Mouse (Mus musculus) adrenal gland, postnatal 36 days (tissue): Measurements from ENCODE around the gene Bex3. TPM values are rescaled to one million over a fixed set of nuclear protein-coding genes. Genes with fewer than 3 reads are reported as not detected.
A peak's percentile ranks its signal among the peaks of the same experiment; 100 is the strongest.

Experiments used
- DNase-seq, 2 experiments: peaks; one replicate each; pipeline ENCODE4 v3.0.0; 2021; ENCODE audit warnings: mixed read lengths in 1 of 2
- total RNA-seq, 2 experiments: library from RNA; stranded (reverse); gene quantifications; 2 replicates each; pipeline ENCODE4 v1.2.3; 2021

Bex3 gene
- total RNA-seq, 2 experiments from 2014 or later, result 126 to 285 TPM

- DNase-seq, result peak; percentile 0 to 9
Observed at GRCm38 (mm10) chrX:136313303-136313702, 43.2 kb downstream of the Bex3 start.

- DNase-seq, result no peak
Observed at GRCm38 (mm10) chrX:136313792-136314564, 43.9 kb downstream of the Bex3 start.

GRCm38 (mm10) chrX:136319953-136320352 is 49.9 kb downstream of the Bex3 start:
- no peak for DNase-seq

Other genes with a start within 250 kb of the Bex3 start
- gene Arxes1, start 236.9 kb upstream of the Bex3 start, total RNA-seq, result 10 to 100 TPM in 1 of 2 experiments, 1 to 10 TPM in 1; 6.3 to 14.3 TPM
- 10 to 100 TPM; 17.6 to 23.5 TPM for gene Bex2, start 202.0 kb upstream of the Bex3 start, total RNA-seq
- gene Nxf3, start 185.0 kb upstream of the Bex3 start, total RNA-seq, result not detected
- 1 to 10 TPM; 8.3 to 9.5 TPM for gene Bex4, start 131.3 kb upstream of the Bex3 start, total RNA-seq
- 10 to 100 TPM; 53.8 to 56.6 TPM for gene Tceal8, start 97.9 kb upstream of the Bex3 start, total RNA-seq
- 1 to 10 TPM in 1 of 2 experiments, not detected in 1; 1.8 TPM for gene Tceal5, start 66.4 kb upstream of the Bex3 start, total RNA-seq
- gene Tceal7, start 55.5 kb upstream of the Bex3 start, total RNA-seq, result not detected
- 10 to 100 TPM in 1 of 2 experiments, 1 to 10 TPM in 1; 9.7 to 14.6 TPM for gene Bex1, start 54.7 kb upstream of the Bex3 start, total RNA-seq
- gene Tceal9, start 25.2 kb upstream of the Bex3 start, total RNA-seq, result 100 to 1,000 TPM; 373 to 421 TPM
- gene Kir3dl1, start 247.7 kb downstream of the Bex3 start, total RNA-seq, result not detected